Mouse (Mus musculus) erythroblast, embryonic 14.5 days (primary cell): ENCODE data around the gene Zfp148.

Experiments used
- GATA1 ChIP-seq: IDR thresholded peaks from 2 replicates; pipeline ENCODE4 v1.6.1; 2012; ENCODE audit warnings: low read length, inconsistent platforms, mixed read lengths
- TAL1 ChIP-seq: IDR thresholded peaks from 3 replicates; pipeline ENCODE4 v1.6.1; 2012; ENCODE audit warnings: low read length, inconsistent platforms, mixed read lengths

DNA sequence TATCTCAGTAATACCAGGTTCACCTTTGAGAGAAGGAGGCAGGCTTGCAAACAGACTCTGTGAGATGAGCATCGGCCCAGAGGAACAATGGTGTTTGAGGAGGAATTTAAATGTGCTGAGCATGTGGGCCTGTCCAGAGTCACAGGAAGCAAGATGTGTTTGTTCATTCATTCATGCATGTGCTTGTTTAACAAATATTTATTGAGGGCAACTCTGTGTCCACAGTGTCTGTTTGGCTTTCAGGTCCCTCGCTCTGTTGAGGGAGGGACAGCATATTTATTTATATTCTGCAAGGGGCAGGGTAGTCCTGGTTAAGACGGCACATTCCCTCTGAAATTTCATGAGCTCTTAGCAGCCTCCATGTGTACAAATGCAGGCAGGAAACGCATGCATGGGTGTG, 42.1 kb upstream of the Zfp148 start:
- TF ChIP-seq GATA1 (no peak), TAL1 (no peak)
